Comparison of ENCODE assay signal across 13 mouse cellular contexts in genomic region chr11:69526631-69527030, GRCm38 (mm10). TPM values are rescaled to one million over a fixed set of nuclear protein-coding genes. Genes with fewer than 3 reads are reported as not detected.
A peak's percentile ranks its signal among the peaks of the same experiment; 100 is the strongest.
DNase-seq lines count a peak whose midpoint lies in the region; ATAC-seq and TF ChIP-seq lines count a peak whose summit lies in the region.
"Had no signal": no experiment of that assay in that cellular context is flagged by ENCODE, and none has a peak within 500 bp of the region (broad histone marks: within the 10 kb centered on the region; RNA-seq: fewer than 3 reads in every experiment).

No protein-coding gene starts in this region.

- no peak overlapping the region for H3K27ac ChIP-seq in kidney, embryonic 15.5 days
- peak overlapping the region; percentile 91 for H3K27ac ChIP-seq in forebrain, embryonic 10.5 days
- peak overlapping the region; percentile 92 for H3K27ac ChIP-seq in hindbrain, postnatal 0 days
- H3K27ac ChIP-seq in neural tube, embryonic 12.5 days = peak overlapping the region; percentile 88
- no peak overlapping the region for H3K27ac ChIP-seq in liver, embryonic 11.5 days (ENCODE audit: low read depth, low read length)

- no peaks in the 10 kb centered on the region for H3K36me3 ChIP-seq in kidney, embryonic 15.5 days
- H3K36me3 ChIP-seq in forebrain, embryonic 10.5 days (replicated peaks) = no peaks in the 10 kb centered on the region
- H3K36me3 ChIP-seq in hindbrain, postnatal 0 days (ENCODE audit: insufficient read depth, low read length) = no peaks in the 10 kb centered on the region
- H3K36me3 ChIP-seq in neural tube, embryonic 12.5 days = no peaks in the 10 kb centered on the region
- no peaks in the 10 kb centered on the region for H3K36me3 ChIP-seq in liver, embryonic 11.5 days (ENCODE audit: control insufficient read depth, insufficient read depth, low read length)

- peak overlapping the region; percentile 33 for H3K4me3 ChIP-seq in kidney, embryonic 15.5 days (replicated peaks)
- H3K4me3 ChIP-seq in forebrain, embryonic 10.5 days = peak overlapping the region; percentile 47
- H3K4me3 ChIP-seq in hindbrain, postnatal 0 days (ENCODE audit: low read length) = no peak overlapping the region
- H3K4me3 ChIP-seq in neural tube, embryonic 12.5 days = no peak overlapping the region; the same call in 1 of the 2 replicates
- no peak overlapping the region for H3K4me3 ChIP-seq in liver, embryonic 11.5 days (ENCODE audit: low read depth, low read length)

- H3K4me1 ChIP-seq in kidney, embryonic 15.5 days = peaks cover 11% of the 10 kb centered on the region
- peaks cover 26% of the 10 kb centered on the region for H3K4me1 ChIP-seq in forebrain, embryonic 10.5 days
- peaks cover 6% of the 10 kb centered on the region; the same call in 1 of the 2 replicates for H3K4me1 ChIP-seq in hindbrain, postnatal 0 days (ENCODE audit: insufficient read depth, low read length)
- H3K4me1 ChIP-seq in neural tube, embryonic 12.5 days = peaks cover 17% of the 10 kb centered on the region
- peaks cover 4% of the 10 kb centered on the region; the same call in 1 of the 2 replicates for H3K4me1 ChIP-seq in liver, embryonic 11.5 days (replicated peaks; ENCODE audit: control insufficient read depth, insufficient read depth, low read length)

- ATAC-seq in kidney, embryonic 15.5 days (replicated peaks; ENCODE audit: low FRiP score) = no peak
- peak; percentile 31; the same call in 1 of the 2 replicates for ATAC-seq in hindbrain, postnatal 0 days
- ATAC-seq in neural tube, embryonic 12.5 days (ENCODE audit: low FRiP score, low read depth) = peak; percentile 41; the same call in 1 of the 2 replicates
- ATAC-seq in activated CD4-positive, CD25-positive, alpha-beta regulatory T cell, adult 4 months = no peak
- no peak for ATAC-seq in liver, embryonic 11.5 days (replicated peaks; ENCODE audit: low FRiP score)
- ATAC-seq: inflammation-experienced regulatory T-cells, adult 6 months had no signal

- no peaks in the 10 kb centered on the region for H3K9me3 ChIP-seq in kidney, embryonic 15.5 days (replicated peaks)
- no peaks in the 10 kb centered on the region for H3K9me3 ChIP-seq in forebrain, embryonic 10.5 days
- no peaks in the 10 kb centered on the region for H3K9me3 ChIP-seq in hindbrain, postnatal 0 days (ENCODE audit: low read length)
- no peaks in the 10 kb centered on the region for H3K9me3 ChIP-seq in neural tube, embryonic 12.5 days
- no peaks in the 10 kb centered on the region for H3K9me3 ChIP-seq in liver, embryonic 11.5 days (ENCODE audit: control insufficient read depth, low read length)

- peak overlapping the region; percentile 68 for H3K4me2 ChIP-seq in kidney, embryonic 15.5 days
- H3K4me2 ChIP-seq in hindbrain, postnatal 0 days (ENCODE audit: low read depth, low read length) = peak overlapping the region; percentile 48
- peak overlapping the region; percentile 56 for H3K4me2 ChIP-seq in neural tube, embryonic 12.5 days (replicated peaks)
- no peak overlapping the region for H3K4me2 ChIP-seq in liver, embryonic 11.5 days

- DNase-seq in kidney, adult 11 months = no peak
- DNase-seq in forebrain, embryonic 10.5 days (ENCODE audit: extremely low spot score, low spot score) = no peak
- no peak for DNase-seq in hindbrain, postnatal 0 days (ENCODE audit: low spot score)
- no peak for DNase-seq in frontal cortex, adult 2 months (ENCODE audit: extremely low spot score in 1 of 2, low spot score in 1 of 2)
- DNase-seq in liver, embryonic 11.5 days (ENCODE audit: low spot score) = no peak
- DNase-seq: cerebellum, adult 11-12 months; right cerebral cortex, postnatal 14 days; thymus, postnatal 25 days had no signal

- WGBS in kidney, embryonic 15.5 days = 30% methylated on average over 4 of the region's 4 CpGs
- WGBS in forebrain, embryonic 10.5 days = 46% methylated on average over 4 of the region's 4 CpGs
- 16% methylated on average over 4 of the region's 4 CpGs for WGBS in hindbrain, postnatal 0 days
- 10% methylated on average over 4 of the region's 4 CpGs for WGBS in neural tube, embryonic 12.5 days
- WGBS in liver, embryonic 11.5 days = 58% methylated on average over 4 of the region's 4 CpGs

- H3K9ac ChIP-seq in kidney, embryonic 15.5 days = no peak overlapping the region
- peak overlapping the region; percentile 48 for H3K9ac ChIP-seq in hindbrain, postnatal 0 days (replicated peaks; ENCODE audit: low read length)
- H3K9ac ChIP-seq in neural tube, embryonic 12.5 days = peak overlapping the region; percentile 38; the same call in 1 of the 2 replicates
- no peak overlapping the region for H3K9ac ChIP-seq in liver, embryonic 11.5 days (ENCODE audit: low read depth, low read length)

- 0 out of 2 replicates have a peak, but pooled peaks cover 10% of the 10 kb centered on the region for H3K27me3 ChIP-seq in kidney, embryonic 15.5 days
- H3K27me3 ChIP-seq in forebrain, embryonic 10.5 days (ENCODE audit: poor library complexity, severe bottlenecking) = peaks cover 14% of the 10 kb centered on the region; the same call in 1 of the 2 replicates
- H3K27me3 ChIP-seq in hindbrain, postnatal 0 days (ENCODE audit: insufficient read depth, low read length) = no peaks in the 10 kb centered on the region
- no peaks in the 10 kb centered on the region for H3K27me3 ChIP-seq in neural tube, embryonic 12.5 days (replicated peaks)
- peaks cover 12% of the 10 kb centered on the region for H3K27me3 ChIP-seq in liver, embryonic 11.5 days (replicated peaks; ENCODE audit: control insufficient read depth, insufficient read depth, low read length)

- no peak for TF ChIP-seq CTCF in hindbrain, postnatal 0 days (IDR thresholded peaks at IDR 0.05; ENCODE audit: low read depth)

RNA-seq across cellular contexts. Expression of gene Dnah2, which starts 22.3 kb away (rescaled TPM):
- 0.73 and 0.87 TPM in 2 replicates for polyA plus RNA-seq in kidney, embryonic 15.5 days (2015; fragmentation: Nextera tagmentation; extraction: Ambion mirVana)
- 1.5 TPM in 2 replicates for polyA plus RNA-seq in forebrain, embryonic 10.5 days (2016; fragmentation: Nextera tagmentation; extraction: Ambion mirVana)
- 3.9 and 4.9 TPM in 2 replicates for total RNA-seq in hindbrain, postnatal 0 days (2014; rRNA removed)
- 2.0 and 3.2 TPM in 2 replicates for polyA plus RNA-seq in hindbrain, postnatal 0 days (2015; fragmentation: Nextera tagmentation; extraction: Ambion mirVana)
- polyA plus RNA-seq in neural tube, embryonic 12.5 days (2016; fragmentation: Nextera tagmentation; extraction: Ambion mirVana) = 1.6 and 1.9 TPM in 2 replicates
- polyA plus RNA-seq in activated CD4-positive, CD25-positive, alpha-beta regulatory T cell, adult 4 months (2017; shearing (Covaris generic)) = under 1 TPM in 1 of 2 experiments, not detected in 1; 0.19 TPM
- polyA plus RNA-seq in frontal cortex, adult 2 months (2012; rRNA removed) = 2.7 and 4.6 TPM in 2 replicates
- polyA plus RNA-seq in liver, embryonic 11.5 days (2014; fragmentation: Nextera tagmentation; extraction: Ambion mirVana) = 0.14 and 0.52 TPM in 2 replicates
- total RNA-seq: megakaryocyte-erythroid progenitor cell, adult 5-6 weeks had no signal

RNA-seq across cellular contexts. Expression of gene Efnb3, which starts 33.4 kb away (rescaled TPM):
- polyA plus RNA-seq in kidney, embryonic 15.5 days (2015; fragmentation: Nextera tagmentation; extraction: Ambion mirVana) = 11.9 and 14.3 TPM in 2 replicates
- polyA plus RNA-seq in forebrain, embryonic 10.5 days (2016; fragmentation: Nextera tagmentation; extraction: Ambion mirVana) = 27.9 and 28.7 TPM in 2 replicates
- total RNA-seq in hindbrain, postnatal 0 days (2014; rRNA removed) = 97.9 and 111 TPM in 2 replicates
- polyA plus RNA-seq in hindbrain, postnatal 0 days (2015; fragmentation: Nextera tagmentation; extraction: Ambion mirVana) = 93.3 and 94.4 TPM in 2 replicates
- 54.4 and 57.4 TPM in 2 replicates for polyA plus RNA-seq in neural tube, embryonic 12.5 days (2016; fragmentation: Nextera tagmentation; extraction: Ambion mirVana)
- polyA plus RNA-seq in activated CD4-positive, CD25-positive, alpha-beta regulatory T cell, adult 4 months (2017; shearing (Covaris generic)) = under 1 TPM in 1 of 2 experiments, not detected in 1; 0.17 TPM
- 78.4 and 80.4 TPM in 2 replicates for polyA plus RNA-seq in frontal cortex, adult 2 months (2012; rRNA removed)
- 1.8 and 2.4 TPM in 2 replicates for polyA plus RNA-seq in liver, embryonic 11.5 days (2014; fragmentation: Nextera tagmentation; extraction: Ambion mirVana)

RNA-seq across cellular contexts. Expression of gene Wrap53, which starts 53.4 kb away (rescaled TPM):
- polyA plus RNA-seq in kidney, embryonic 15.5 days (2015; fragmentation: Nextera tagmentation; extraction: Ambion mirVana) = 26.6 and 27.9 TPM in 2 replicates
- polyA plus RNA-seq in forebrain, embryonic 10.5 days (2016; fragmentation: Nextera tagmentation; extraction: Ambion mirVana) = 46.4 and 51.1 TPM in 2 replicates
- total RNA-seq in hindbrain, postnatal 0 days (2014; rRNA removed) = 16.4 and 19.4 TPM in 2 replicates
- polyA plus RNA-seq in hindbrain, postnatal 0 days (2015; fragmentation: Nextera tagmentation; extraction: Ambion mirVana) = 12.8 and 13.8 TPM in 2 replicates
- 32.2 and 32.4 TPM in 2 replicates for polyA plus RNA-seq in neural tube, embryonic 12.5 days (2016; fragmentation: Nextera tagmentation; extraction: Ambion mirVana)
- 10 to 100 TPM; 25.6 to 27.6 TPM for polyA plus RNA-seq in activated CD4-positive, CD25-positive, alpha-beta regulatory T cell, adult 4 months (2017; shearing (Covaris generic))
- 12.2 and 12.9 TPM in 2 replicates for polyA plus RNA-seq in frontal cortex, adult 2 months (2012; rRNA removed)
- polyA plus RNA-seq in liver, embryonic 11.5 days (2014; fragmentation: Nextera tagmentation; extraction: Ambion mirVana) = 33.7 and 39.3 TPM in 2 replicates

RNA-seq across cellular contexts. Expression of gene Trp53, which starts 53.5 kb away (rescaled TPM):
- 175 and 195 TPM in 2 replicates for polyA plus RNA-seq in kidney, embryonic 15.5 days (2015; fragmentation: Nextera tagmentation; extraction: Ambion mirVana)
- 192 and 194 TPM in 2 replicates for polyA plus RNA-seq in forebrain, embryonic 10.5 days (2016; fragmentation: Nextera tagmentation; extraction: Ambion mirVana)
- total RNA-seq in hindbrain, postnatal 0 days (2014; rRNA removed) = 33.5 and 41.5 TPM in 2 replicates
- polyA plus RNA-seq in hindbrain, postnatal 0 days (2015; fragmentation: Nextera tagmentation; extraction: Ambion mirVana) = 36.6 and 37.4 TPM in 2 replicates
- 116 and 120 TPM in 2 replicates for polyA plus RNA-seq in neural tube, embryonic 12.5 days (2016; fragmentation: Nextera tagmentation; extraction: Ambion mirVana)
- 100 to 1,000 TPM; 231 to 302 TPM for polyA plus RNA-seq in activated CD4-positive, CD25-positive, alpha-beta regulatory T cell, adult 4 months (2017; shearing (Covaris generic))
- 36.7 and 38.4 TPM in 2 replicates for polyA plus RNA-seq in frontal cortex, adult 2 months (2012; rRNA removed)
- 196 and 198 TPM in 2 replicates for polyA plus RNA-seq in liver, embryonic 11.5 days (2014; fragmentation: Nextera tagmentation; extraction: Ambion mirVana)

Comparison
In these comparisons a context has a peak if more than half of its experiments do, and no peak if none do; other contexts are left out.
1. ATAC-seq: peak in hindbrain, postnatal 0 days (single experiment) and neural tube, embryonic 12.5 days (single experiment); none in kidney, embryonic 15.5 days (single experiment), activated CD4-positive, CD25-positive, alpha-beta regulatory T cell, adult 4 months (single experiment) and liver, embryonic 11.5 days (single experiment).
2. H3K27ac ChIP-seq: peak in forebrain, embryonic 10.5 days (single experiment), hindbrain, postnatal 0 days (single experiment) and neural tube, embryonic 12.5 days (single experiment); none in kidney, embryonic 15.5 days (single experiment) and liver, embryonic 11.5 days (single experiment).
3. H3K4me3 ChIP-seq: peak in kidney, embryonic 15.5 days (single experiment) and forebrain, embryonic 10.5 days (single experiment); none in hindbrain, postnatal 0 days (single experiment), neural tube, embryonic 12.5 days (single experiment) and liver, embryonic 11.5 days (single experiment).
4. H3K9ac ChIP-seq: peak in hindbrain, postnatal 0 days (single experiment) and neural tube, embryonic 12.5 days (single experiment); none in kidney, embryonic 15.5 days (single experiment) and liver, embryonic 11.5 days (single experiment).